Mouse (Mus musculus) neural tube, embryonic 12.5 days (tissue): ENCODE data around the gene Gnat1. TPM values are rescaled to one million over a fixed set of nuclear protein-coding genes. Genes with fewer than 3 reads are reported as not detected.

ENCODE experiments used
- ATAC-seq: fragments of 200-750 bp; cut with Nextera tagmentation; 2 replicates; pipeline ENCODE4 v1.8.0; 2017; ENCODE audit warnings: low read depth, mild to moderate bottlenecking, moderate TSS enrichment, moderate library complexity; ENCODE audit not compliant: low FRiP score
- H3K27ac ChIP-seq: fragments of 300-500 bp; sonication (generic); 2 replicates; pipeline ENCODE4 v1.5.1; 2016
- H3K27me3 ChIP-seq: fragments of 300-500 bp; sonication (generic); replicated peaks from 2 replicates; pipeline ENCODE4 v1.6.1; 2016; ENCODE audit warnings: mild to moderate bottlenecking
- H3K36me3 ChIP-seq: fragments of 300-500 bp; sonication (generic); 2 replicates; pipeline ENCODE4 v1.6.1; 2016; ENCODE audit warnings: mild to moderate bottlenecking
- H3K4me1 ChIP-seq: fragments of 300-500 bp; sonication (generic); 2 replicates; pipeline ENCODE4 v1.6.1; 2016
- H3K4me2 ChIP-seq: fragments of 300-500 bp; sonication (generic); replicated peaks from 2 replicates; pipeline ENCODE4 v1.6.1; 2016; ENCODE audit warnings: mild to moderate bottlenecking
- H3K4me3 ChIP-seq: fragments of 300-500 bp; sonication (generic); 2 replicates; pipeline ENCODE4 v1.5.1; 2016
- H3K9ac ChIP-seq: fragments of 300-500 bp; sonication (generic); 2 replicates; pipeline ENCODE4 v1.6.1; 2016; ENCODE audit warnings: mild to moderate bottlenecking
- H3K9me3 ChIP-seq: fragments of 300-500 bp; sonication (generic); 2 replicates; pipeline ENCODE4 v1.6.1; 2016; ENCODE audit warnings: mild to moderate bottlenecking
- WGBS: fragments of 180-500 bp; shearing (Covaris S2); methylation state at CpG from one replicate; pipeline ENCODE4 v1.1.7; 2016; 5-methylcytosine and 5-hydroxymethylcytosine counted together
- polyA plus RNA-seq: library from polyadenylated mRNA; unstranded; fragments of >200 nt; fragmentation: Nextera tagmentation; extraction: Ambion mirVana; gene quantifications from 2 replicates; pipeline ENCODE4 v1.2.1, GENCODE M21; 2016

The Gnat1 gene
- polyA plus RNA-seq, 1 experiment from 2014 or later: 2.3 TPM

GRCm38 (mm10) chr9:107697811-107698521 lies 18.5 kb upstream of the Gnat1 start:
- Histone ChIP-seq H3K27me3 (no peaks in the 10 kb centered on the region), H3K36me3 (peaks cover 2% of the 10 kb centered on the region; the same call in 1 of the 2 replicates), H3K9me3 (no peaks in the 10 kb centered on the region), H3K4me3 (no peak overlapping the region), H3K4me2 (peak overlapping the region; percentile 23), H3K4me1 (peaks cover 59% of the 10 kb centered on the region), H3K9ac (no peak overlapping the region), H3K27ac (no peak overlapping the region)
- 14% methylated on average over 14 of the region's 14 CpGs for WGBS
- no peak for ATAC-seq

- Histone ChIP-seq H3K27me3 (no peaks in the 10 kb centered on the region), H3K4me1 (peaks cover 59% of the 10 kb centered on the region), H3K4me2 (no peak overlapping the region; the same call in 1 of the 2 replicates), H3K9me3 (no peaks in the 10 kb centered on the region), H3K9ac (no peak overlapping the region; the same call in 1 of the 2 replicates), H3K27ac (no peak overlapping the region), H3K4me3 (no peak overlapping the region), H3K36me3 (peaks cover 8% of the 10 kb centered on the region)
- WGBS: 27% methylated on average over 9 of the region's 9 CpGs
- no peak for ATAC-seq
Measured at GRCm38 (mm10) chr9:107696845-107697610, 17.5 kb upstream of the Gnat1 start.

GRCm38 (mm10) chr9:107696106-107696479 lies 16.6 kb upstream of the Gnat1 start:
- Histone ChIP-seq H3K4me1 (peaks cover 59% of the 10 kb centered on the region), H3K9ac (no peak overlapping the region), H3K27me3 (no peaks in the 10 kb centered on the region), H3K36me3 (peaks cover 18% of the 10 kb centered on the region), H3K27ac (no peak overlapping the region), H3K9me3 (no peaks in the 10 kb centered on the region), H3K4me2 (no peak overlapping the region; the same call in 1 of the 2 replicates), H3K4me3 (no peak overlapping the region; the same call in 1 of the 2 replicates)
- ATAC-seq: no peak
- WGBS: 49% methylated on average over 6 of the region's 6 CpGs

- Histone ChIP-seq H3K27ac (no peak overlapping the region), H3K4me1 (peaks cover 54% of the 10 kb centered on the region), H3K4me2 (no peak overlapping the region; the same call in 1 of the 2 replicates), H3K9ac (no peak overlapping the region), H3K4me3 (no peak overlapping the region), H3K36me3 (peaks cover 23% of the 10 kb centered on the region), H3K27me3 (no peaks in the 10 kb centered on the region), H3K9me3 (no peaks in the 10 kb centered on the region)
- WGBS: 85% methylated on average over 12 of the region's 12 CpGs
- ATAC-seq: no peak
Measured at GRCm38 (mm10) chr9:107695441-107696105, 16.1 kb upstream of the Gnat1 start.

- no peak overlapping the region for H3K4me3 ChIP-seq
- no peak overlapping the region for H3K27ac ChIP-seq
- H3K36me3 ChIP-seq: peaks cover 29% of the 10 kb centered on the region
- no peak overlapping the region for H3K9ac ChIP-seq
- H3K27me3 ChIP-seq: no peaks in the 10 kb centered on the region
- no peak for ATAC-seq
- 70% methylated on average over 7 of the region's 7 CpGs for WGBS
- no peaks in the 10 kb centered on the region for H3K9me3 ChIP-seq
- H3K4me2 ChIP-seq: no peak overlapping the region
- peaks cover 45% of the 10 kb centered on the region for H3K4me1 ChIP-seq
Measured at GRCm38 (mm10) chr9:107694627-107695026, 15.1 kb upstream of the Gnat1 start.

- H3K36me3 ChIP-seq: peaks cover 34% of the 10 kb centered on the region
- ATAC-seq: no peak
- peaks cover 34% of the 10 kb centered on the region for H3K4me1 ChIP-seq
- 70% methylated on average over 4 of the region's 4 CpGs for WGBS
- H3K4me3 ChIP-seq: no peak overlapping the region
- no peak overlapping the region for H3K4me2 ChIP-seq
- H3K9me3 ChIP-seq: no peaks in the 10 kb centered on the region
- H3K9ac ChIP-seq: no peak overlapping the region
- H3K27ac ChIP-seq: no peak overlapping the region
- H3K27me3 ChIP-seq: no peaks in the 10 kb centered on the region
Measured at GRCm38 (mm10) chr9:107693433-107693987, 14.0 kb upstream of the Gnat1 start.

GRCm38 (mm10) chr9:107692785-107693184 lies 13.3 kb upstream of the Gnat1 start:
- WGBS: 76% methylated on average over 5 of the region's 5 CpGs

GRCm38 (mm10) chr9:107690391-107690790 lies 10.9 kb upstream of the Gnat1 start:
- peaks cover 10% of the 10 kb centered on the region; the same call in 1 of the 2 replicates for H3K4me1 ChIP-seq
- ATAC-seq: no peak
- H3K36me3 ChIP-seq: peaks cover 50% of the 10 kb centered on the region

More at GRCm38 (mm10) chr9:107692785-107693184, 13.3 kb upstream of the Gnat1 start:
- Histone ChIP-seq H3K9me3 (no peaks in the 10 kb centered on the region), H3K4me3 (no peak overlapping the region), H3K9ac (no peak overlapping the region), H3K36me3 (peaks cover 40% of the 10 kb centered on the region), H3K27me3 (no peaks in the 10 kb centered on the region), H3K27ac (no peak overlapping the region), H3K4me2 (no peak overlapping the region), H3K4me1 (peaks cover 26% of the 10 kb centered on the region)
- no peak for ATAC-seq

GRCm38 (mm10) chr9:107688939-107689338 lies 9.4 kb upstream of the Gnat1 start:
- Histone ChIP-seq H3K4me3 (no peak overlapping the region), H3K9ac (no peak overlapping the region), H3K9me3 (no peaks in the 10 kb centered on the region), H3K36me3 (peaks cover 58% of the 10 kb centered on the region), H3K27ac (no peak overlapping the region), H3K27me3 (no peaks in the 10 kb centered on the region), H3K4me2 (no peak overlapping the region), H3K4me1 (0 out of 2 replicates have a peak, but pooled peaks cover 3% of the 10 kb centered on the region)
- WGBS: 79% methylated on average over 7 of the region's 7 CpGs
- ATAC-seq: no peak

More at GRCm38 (mm10) chr9:107690391-107690790, 10.9 kb upstream of the Gnat1 start:
- no peaks in the 10 kb centered on the region for H3K9me3 ChIP-seq
- no peak overlapping the region for H3K27ac ChIP-seq
- H3K27me3 ChIP-seq: no peaks in the 10 kb centered on the region
- 82% methylated on average over 8 of the region's 8 CpGs for WGBS
- no peak overlapping the region for H3K9ac ChIP-seq
- no peak overlapping the region for H3K4me3 ChIP-seq
- H3K4me2 ChIP-seq: no peak overlapping the region

GRCm38 (mm10) chr9:107688415-107688814 lies 8.9 kb upstream of the Gnat1 start:
- Histone ChIP-seq H3K27ac (no peak overlapping the region), H3K4me2 (no peak overlapping the region), H3K4me3 (no peak overlapping the region), H3K4me1 (no peaks in the 10 kb centered on the region), H3K9me3 (no peaks in the 10 kb centered on the region), H3K9ac (no peak overlapping the region), H3K27me3 (no peaks in the 10 kb centered on the region), H3K36me3 (peaks cover 63% of the 10 kb centered on the region)
- WGBS: 91% methylated on average over 5 of the region's 5 CpGs
- ATAC-seq: no peak

GRCm38 (mm10) chr9:107685231-107685981 lies 5.9 kb upstream of the Gnat1 start:
- H3K9me3 ChIP-seq: no peaks in the 10 kb centered on the region
- H3K4me1 ChIP-seq: no peaks in the 10 kb centered on the region
- H3K9ac ChIP-seq: no peak overlapping the region
- no peak overlapping the region for H3K4me3 ChIP-seq
- no peak overlapping the region for H3K4me2 ChIP-seq
- H3K27ac ChIP-seq: no peak overlapping the region
- no peaks in the 10 kb centered on the region for H3K27me3 ChIP-seq
- peak; percentile 26; the same call in 1 of the 2 replicates for ATAC-seq
- H3K36me3 ChIP-seq: peaks cover 48% of the 10 kb centered on the region
- 24% methylated on average over 17 of the region's 17 CpGs for WGBS
